Mouse (Mus musculus) kidney, embryonic 16.5 days (tissue): ENCODE results near the gene Zfp672. TPM values are rescaled to one million over a fixed set of nuclear protein-coding genes. Genes with fewer than 3 reads are reported as not detected.

ENCODE experiments used
- ATAC-seq: fragments of 200-750 bp; cut with Nextera tagmentation; 2 replicates; pipeline ENCODE4 v1.8.0; 2017; ENCODE audit warnings: moderate TSS enrichment; ENCODE audit not compliant: low FRiP score, low TSS enrichment
- H3K27ac ChIP-seq: fragments of 300-500 bp; sonication (generic); 2 replicates; pipeline ENCODE4 v1.5.1; 2014; ENCODE audit warnings: low read length
- H3K27me3 ChIP-seq: fragments of 300-500 bp; sonication (generic); 2 replicates; pipeline ENCODE4 v1.6.1; 2014; ENCODE audit warnings: low read length, control low read depth, mixed read lengths; ENCODE audit not compliant: insufficient read depth
- H3K36me3 ChIP-seq: fragments of 300-500 bp; sonication (generic); 2 replicates; pipeline ENCODE4 v1.6.1; 2014; ENCODE audit warnings: low read length, control low read depth, mixed read lengths; ENCODE audit not compliant: insufficient read depth
- H3K4me1 ChIP-seq: fragments of 300-500 bp; sonication (generic); 2 replicates; pipeline ENCODE4 v1.6.1; 2014; ENCODE audit warnings: low read length, control low read depth, mixed read lengths; ENCODE audit not compliant: insufficient read depth
- H3K4me2 ChIP-seq: fragments of 300-500 bp; sonication (generic); replicated peaks from 2 replicates; pipeline ENCODE4 v1.6.1; 2014; ENCODE audit warnings: low read depth, low read length
- H3K4me3 ChIP-seq: fragments of 300-500 bp; sonication (generic); 2 replicates; pipeline ENCODE4 v1.5.1; 2014; ENCODE audit warnings: mild to moderate bottlenecking, low read length
- H3K9ac ChIP-seq: fragments of 300-500 bp; sonication (generic); replicated peaks from 2 replicates; pipeline ENCODE4 v1.6.1; 2014; ENCODE audit warnings: low read length
- H3K9me3 ChIP-seq: fragments of 300-500 bp; sonication (generic); 2 replicates; pipeline ENCODE4 v1.6.1; 2016; ENCODE audit warnings: low read length, control low read depth
- WGBS: fragments of 180-500 bp; shearing (Covaris S2); extraction: QIAGEN DNeasy Blood & Tissue Kit; methylation state at CpG from one replicate; pipeline ENCODE4 v1.1.7; 2014; 5-methylcytosine and 5-hydroxymethylcytosine counted together
- polyA plus RNA-seq: library from polyadenylated mRNA; unstranded; fragments of >200 nt; fragmentation: Nextera tagmentation; extraction: Ambion mirVana; gene quantifications from 2 replicates; pipeline ENCODE4 v1.2.1, GENCODE M21; 2015

Zfp672 gene
- polyA plus RNA-seq, 1 experiment from 2014 or later = 40.9 TPM

DNA sequence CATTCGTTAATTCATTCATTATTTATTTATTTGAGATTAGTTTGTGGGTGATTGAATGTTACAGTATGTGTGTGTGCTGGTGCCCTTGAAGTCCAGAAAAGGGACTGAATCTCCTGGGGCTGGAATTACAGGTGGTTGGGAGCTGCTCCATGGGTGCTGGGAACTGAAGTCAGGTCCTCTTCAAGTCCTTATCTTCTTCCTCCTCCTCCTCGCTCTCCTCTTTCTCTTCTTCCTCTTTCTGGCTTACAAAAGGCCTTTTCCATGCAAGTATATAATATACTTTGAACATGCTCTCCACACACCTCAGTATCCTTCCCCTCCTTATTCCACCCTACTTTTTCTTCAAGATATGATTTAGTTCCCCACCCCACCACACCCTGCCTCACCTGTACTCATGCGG is 26.9 kb upstream of the Zfp672 start:
- Histone ChIP-seq H3K4me1 (no peaks in the 10 kb centered on the region), H3K9me3 (no peaks in the 10 kb centered on the region), H3K36me3 (no peaks in the 10 kb centered on the region), H3K4me3 (no peak overlapping the region), H3K27me3 (no peaks in the 10 kb centered on the region), H3K27ac (no peak overlapping the region), H3K9ac (no peak overlapping the region), H3K4me2 (no peak overlapping the region)
- 87% methylated on average over 3 of the region's 3 CpGs for WGBS
- no peak for ATAC-seq

DNA sequence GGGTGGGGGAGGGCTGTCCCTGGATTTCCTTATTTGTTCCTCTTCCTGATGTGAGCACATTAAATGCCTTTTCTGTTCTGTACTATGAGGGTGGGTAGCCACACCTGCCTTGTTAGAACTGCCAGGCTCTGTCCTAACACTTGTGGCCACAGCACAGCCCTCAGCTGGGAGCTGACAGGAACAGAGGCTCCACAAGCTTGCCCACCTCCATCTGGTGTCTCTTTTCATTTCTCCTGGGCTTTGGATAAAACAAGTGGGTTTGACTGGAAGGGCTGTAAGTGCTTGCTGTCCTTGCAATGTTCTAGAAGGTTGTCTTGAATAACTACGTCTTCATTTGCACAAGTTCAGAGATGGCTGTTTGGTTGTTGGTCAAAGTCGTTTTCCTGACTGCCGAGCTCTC is 24.8 kb upstream of the Zfp672 start:
- Histone ChIP-seq H3K9me3 (no peaks in the 10 kb centered on the region), H3K4me1 (no peaks in the 10 kb centered on the region), H3K27me3 (no peaks in the 10 kb centered on the region), H3K27ac (no peak overlapping the region), H3K4me3 (no peak overlapping the region), H3K4me2 (no peak overlapping the region), H3K9ac (no peak overlapping the region), H3K36me3 (no peaks in the 10 kb centered on the region)
- ATAC-seq = no peak
- WGBS = 79% methylated on average over 3 of the region's 3 CpGs

- 36% methylated on average over 10 of the region's 10 CpGs for WGBS
- no peak overlapping the region for H3K9ac ChIP-seq
- no peak for ATAC-seq
- no peaks in the 10 kb centered on the region for H3K36me3 ChIP-seq
- no peak overlapping the region for H3K27ac ChIP-seq
- H3K9me3 ChIP-seq = no peaks in the 10 kb centered on the region
- H3K4me1 ChIP-seq = no peaks in the 10 kb centered on the region
- H3K4me2 ChIP-seq = no peak overlapping the region
- no peak overlapping the region for H3K4me3 ChIP-seq
- H3K27me3 ChIP-seq = no peaks in the 10 kb centered on the region
Observed at GRCm38 (mm10) chr11:58354476-58354875, 24.3 kb upstream of the Zfp672 start.

DNA sequence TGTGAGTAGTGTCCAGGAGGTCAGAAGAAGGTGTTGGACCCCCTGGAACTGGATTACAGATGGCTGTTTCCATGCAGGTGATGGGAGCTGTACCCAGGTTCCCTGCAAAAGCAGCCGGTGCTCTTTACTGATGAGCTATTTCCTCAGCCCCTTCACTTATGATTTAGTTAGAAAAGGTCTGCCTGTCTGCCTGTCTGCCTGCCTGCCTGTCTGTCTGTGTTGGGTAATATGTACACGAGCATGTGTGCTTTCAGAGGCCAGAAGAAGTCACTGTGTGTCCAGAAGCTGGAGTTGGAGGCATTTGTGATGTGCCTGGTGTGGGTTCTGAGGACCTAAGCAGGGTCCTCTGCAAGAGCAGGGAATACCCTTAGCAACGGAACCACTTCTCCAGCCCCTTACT is 23.6 kb upstream of the Zfp672 start:
- H3K4me3 ChIP-seq = no peak overlapping the region
- H3K9ac ChIP-seq = no peak overlapping the region
- ATAC-seq = no peak
- H3K9me3 ChIP-seq = no peaks in the 10 kb centered on the region
- no peaks in the 10 kb centered on the region for H3K4me1 ChIP-seq
- no peaks in the 10 kb centered on the region for H3K27me3 ChIP-seq
- 70% methylated on average over 3 of the region's 3 CpGs for WGBS
- no peak overlapping the region for H3K4me2 ChIP-seq
- H3K36me3 ChIP-seq = no peaks in the 10 kb centered on the region
- no peak overlapping the region for H3K27ac ChIP-seq

DNA sequence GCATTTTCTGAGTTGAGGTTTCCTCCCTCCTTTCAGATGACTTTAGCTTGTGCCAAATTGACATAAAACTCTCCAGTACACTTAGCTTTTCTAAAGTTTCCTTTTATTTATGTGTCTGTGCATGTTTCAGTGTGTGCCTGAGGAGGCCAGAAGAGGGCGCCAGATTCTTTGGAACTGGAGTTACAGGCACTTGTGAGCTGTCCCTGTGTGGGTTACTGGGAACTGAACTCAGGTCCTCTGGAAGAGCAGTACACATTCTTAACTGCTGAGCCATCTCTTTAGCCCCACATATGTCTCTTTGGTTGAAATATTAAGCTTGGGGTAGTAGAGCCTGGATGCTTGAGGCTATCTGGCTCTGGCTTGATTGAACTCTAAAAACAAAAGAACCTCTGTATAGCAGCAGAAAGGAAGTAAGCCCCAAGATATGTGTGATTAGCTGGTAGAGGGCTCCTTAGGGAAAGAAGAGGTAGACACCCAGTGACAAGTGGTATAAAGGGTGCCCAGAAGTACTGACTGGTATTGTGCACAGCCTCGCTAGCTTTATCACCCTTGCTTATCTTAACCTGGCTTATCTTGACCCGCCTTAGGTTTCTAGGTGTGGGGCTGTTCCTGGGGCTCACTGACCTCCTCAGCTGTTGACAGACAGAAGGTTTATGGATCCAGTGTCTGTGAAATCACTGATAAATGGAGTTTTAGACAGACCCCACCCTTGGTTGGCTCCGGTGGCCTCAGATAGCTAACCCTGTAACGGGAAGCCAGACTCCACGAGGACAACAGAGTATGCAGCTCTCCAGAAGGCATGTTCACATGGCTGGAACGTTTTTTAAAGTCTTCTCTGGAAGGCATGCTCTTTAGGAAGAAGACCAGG is 22.8 kb upstream of the Zfp672 start:
- Histone ChIP-seq H3K4me3 (no peak overlapping the region), H3K36me3 (0 out of 2 replicates have a peak, but pooled peaks cover under 1% of the 10 kb centered on the region), H3K9me3 (no peaks in the 10 kb centered on the region), H3K4me1 (no peaks in the 10 kb centered on the region), H3K27ac (no peak overlapping the region), H3K27me3 (no peaks in the 10 kb centered on the region), H3K4me2 (no peak overlapping the region), H3K9ac (no peak overlapping the region)
- 48% methylated on average over 7 of the region's 7 CpGs for WGBS
- no peak for ATAC-seq

DNA sequence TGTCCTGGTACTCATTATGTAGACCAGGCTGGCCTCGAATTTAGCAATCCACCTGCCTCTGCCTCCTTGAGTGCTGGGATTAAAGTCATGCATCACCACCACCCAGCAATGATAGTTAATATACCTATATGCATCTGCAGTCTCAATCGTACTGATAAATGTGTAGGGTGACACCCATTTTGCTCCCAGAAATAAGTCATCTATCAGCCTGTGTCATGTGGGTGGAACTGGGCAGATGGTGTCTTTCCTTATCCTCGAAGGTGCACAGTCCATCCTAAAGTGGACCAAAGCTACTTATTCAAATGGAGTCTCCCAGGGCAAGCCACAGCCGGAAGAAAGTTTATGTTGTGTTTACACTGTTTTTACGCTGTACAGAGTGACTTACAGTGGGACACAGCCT is 21.0 kb upstream of the Zfp672 start:
- Histone ChIP-seq H3K9me3 (no peaks in the 10 kb centered on the region), H3K4me2 (no peak overlapping the region), H3K9ac (no peak overlapping the region), H3K36me3 (peaks cover 16% of the 10 kb centered on the region), H3K27me3 (no peaks in the 10 kb centered on the region), H3K4me1 (no peaks in the 10 kb centered on the region), H3K27ac (no peak overlapping the region), H3K4me3 (no peak overlapping the region)
- WGBS = 83% methylated on average over 5 of the region's 5 CpGs
- ATAC-seq = no peak

- Histone ChIP-seq H3K27ac (no peak overlapping the region), H3K9me3 (no peaks in the 10 kb centered on the region), H3K36me3 (peaks cover 21% of the 10 kb centered on the region), H3K4me2 (no peak overlapping the region), H3K27me3 (no peaks in the 10 kb centered on the region), H3K4me3 (no peak overlapping the region), H3K4me1 (no peaks in the 10 kb centered on the region), H3K9ac (no peak overlapping the region)
- 72% methylated on average over 4 of the region's 4 CpGs for WGBS
- ATAC-seq = no peak
Observed at GRCm38 (mm10) chr11:58350628-58351027, 20.5 kb upstream of the Zfp672 start.

DNA sequence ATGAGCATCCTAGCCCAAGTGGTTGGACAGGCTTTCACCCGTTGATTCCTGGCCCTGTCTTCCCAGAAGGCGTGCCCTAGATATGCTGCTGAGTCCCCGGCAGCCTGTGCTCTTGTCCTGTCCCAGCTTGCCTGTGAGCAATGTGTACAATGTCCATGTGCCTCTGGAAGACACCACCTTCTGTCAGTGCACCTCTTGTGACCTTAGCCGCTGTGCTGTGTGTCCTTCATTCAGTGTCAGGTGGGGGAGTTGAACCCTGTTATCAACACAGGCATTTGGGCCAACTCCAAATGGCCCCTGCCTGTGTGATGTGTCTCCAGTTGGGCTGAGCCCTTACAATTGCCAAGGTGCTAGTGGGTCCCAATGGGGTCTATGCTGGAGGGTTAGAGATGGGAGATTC is 16.6 kb upstream of the Zfp672 start:
- no peaks in the 10 kb centered on the region for H3K27me3 ChIP-seq
- no peak overlapping the region for H3K4me3 ChIP-seq
- peaks cover 40% of the 10 kb centered on the region for H3K36me3 ChIP-seq
- H3K9me3 ChIP-seq = no peaks in the 10 kb centered on the region
- no peak for ATAC-seq
- no peaks in the 10 kb centered on the region for H3K4me1 ChIP-seq
- no peak overlapping the region for H3K9ac ChIP-seq
- WGBS = 88% methylated on average over 4 of the region's 4 CpGs
- no peak overlapping the region for H3K27ac ChIP-seq
- no peak overlapping the region for H3K4me2 ChIP-seq

DNA sequence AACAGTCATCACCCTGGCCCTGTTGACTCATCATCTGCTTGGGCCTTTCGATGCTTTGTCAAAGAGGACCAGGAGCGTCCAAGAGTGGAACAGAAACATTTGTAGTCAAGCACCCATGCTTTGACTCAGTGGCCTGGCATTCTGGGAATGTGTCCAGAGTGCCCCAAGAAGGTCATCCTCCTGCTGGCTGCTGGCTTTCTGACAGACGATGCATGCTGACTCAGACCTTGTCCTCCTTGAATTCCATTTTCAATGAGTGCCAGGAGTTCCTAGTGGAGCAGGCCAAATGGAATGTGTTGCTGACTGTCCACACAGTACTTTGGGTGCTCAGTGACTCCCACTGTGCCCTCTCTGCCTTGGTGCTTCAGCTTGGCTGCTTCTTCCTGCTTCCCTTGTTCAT is 4.6 kb upstream of the Zfp672 start:
- Histone ChIP-seq H3K4me1 (peaks cover 20% of the 10 kb centered on the region), H3K4me3 (no peak overlapping the region), H3K4me2 (no peak overlapping the region), H3K9ac (no peak overlapping the region), H3K36me3 (peaks cover 23% of the 10 kb centered on the region), H3K9me3 (no peaks in the 10 kb centered on the region), H3K27ac (no peak overlapping the region), H3K27me3 (no peaks in the 10 kb centered on the region)
- ATAC-seq = no peak
- 69% methylated on average over 3 of the region's 3 CpGs for WGBS

- Histone ChIP-seq H3K9ac (peak overlapping the region; percentile 88), H3K9me3 (peaks cover 6% of the 10 kb centered on the region; the same call in 1 of the 2 replicates), H3K4me1 (peaks cover 32% of the 10 kb centered on the region), H3K27me3 (no peaks in the 10 kb centered on the region), H3K4me2 (peak overlapping the region; percentile 89), H3K4me3 (peak overlapping the region; percentile 93), H3K27ac (no peak overlapping the region), H3K36me3 (peaks cover 20% of the 10 kb centered on the region)
- WGBS = 85% methylated on average over 6 of the region's 6 CpGs
- no peak for ATAC-seq
Observed at GRCm38 (mm10) chr11:58331546-58331945, 1.4 kb upstream of the Zfp672 start.
